Mouse (Mus musculus) spleen, embryonic (tissue): Measurements from ENCODE around the gene Gm10100.
"Not testable (repeated sequence)": the region's sequence is repeated elsewhere in the genome, so short reads cannot be mapped to it uniquely, and the experiment has no call there.

Experiments used
- CTCF ChIA-PET: fragments of 350-600 bp; sonication (Branson Sonifier 250); formaldehyde crosslinking; loops from one replicate; lab custom pipeline; 2022; lab: Charles Lee

Gm10100 gene

DNA sequence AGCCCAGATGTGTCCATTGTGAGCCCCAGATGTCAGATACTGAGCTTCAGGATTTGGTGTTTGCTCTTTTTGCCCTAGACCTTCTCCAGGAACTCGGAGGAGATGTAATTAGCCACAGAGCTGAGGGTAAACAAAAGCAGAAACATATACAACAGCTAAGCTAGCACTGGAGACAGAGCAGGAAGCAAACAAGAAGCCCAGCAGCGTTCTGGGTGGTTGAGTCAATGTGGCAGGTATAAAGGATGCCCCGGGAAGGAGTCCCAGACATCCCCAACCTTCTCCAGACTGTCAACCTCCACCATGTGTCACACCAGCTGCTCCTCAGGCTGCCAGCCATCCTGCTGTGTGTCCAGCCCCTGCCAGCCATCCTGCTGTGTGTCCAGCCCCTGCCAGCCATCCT lies at the start of gene Gm10100:
Gene Gm10100 (plus strand): TSS at position 301 of the 400 bp plus-strand sequence.
- CTCF ChIA-PET = no interaction called here

DNA sequence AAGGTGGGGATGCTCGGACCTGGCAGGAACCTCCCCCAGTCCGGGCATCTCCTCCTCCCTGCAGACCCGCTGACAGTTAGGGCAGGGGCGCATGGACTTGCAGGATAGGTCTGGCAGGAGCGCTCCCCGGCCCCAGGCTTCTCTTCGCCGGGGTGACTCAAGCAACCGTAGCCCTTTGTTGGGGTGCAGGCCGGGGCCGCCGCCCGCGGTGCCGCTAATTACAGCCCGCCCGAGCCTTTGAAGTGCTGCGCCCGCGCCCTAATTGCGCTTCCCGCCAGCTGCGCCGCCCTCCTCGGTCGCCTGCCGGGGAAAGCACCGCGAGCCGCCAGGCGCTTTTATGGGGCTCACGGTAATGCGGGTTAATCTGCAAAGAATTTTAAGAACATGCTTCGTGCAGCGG lies 48.7 kb upstream of the Gm10100 start:
- CTCF ChIA-PET = no interaction called here

DNA sequence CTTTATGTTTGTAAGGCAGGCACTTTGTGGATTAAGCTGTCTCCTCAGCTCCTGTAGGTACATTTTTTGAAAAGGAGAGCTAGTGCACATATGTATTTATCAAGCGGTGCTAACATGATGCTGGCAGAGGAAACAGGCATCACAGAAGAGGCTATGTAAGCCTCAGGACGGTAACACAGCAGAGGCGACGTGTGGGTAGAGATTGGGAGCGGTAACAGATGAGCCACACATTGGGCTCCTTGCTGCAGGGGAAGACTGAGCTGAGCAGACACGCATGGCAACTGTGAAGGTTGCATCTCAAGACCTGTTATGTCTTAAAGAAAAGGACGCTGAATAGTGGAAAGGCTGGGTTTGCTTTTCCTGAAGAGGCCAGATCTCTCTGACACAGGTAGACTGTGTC lies 43.3 kb upstream of the Gm10100 start:
- CTCF ChIA-PET = no interaction called here

- CTCF ChIA-PET = interaction anchor here (0.6 to 0.7 kb wide), 2 partner anchors 27 to 47 kb away, joined by 3 to 12 read pairs; no protein-coding TSS in a partner anchor
Measured at GRCm38 (mm10) chr10:77684181-77684580, 42.1 kb upstream of the Gm10100 start.

DNA sequence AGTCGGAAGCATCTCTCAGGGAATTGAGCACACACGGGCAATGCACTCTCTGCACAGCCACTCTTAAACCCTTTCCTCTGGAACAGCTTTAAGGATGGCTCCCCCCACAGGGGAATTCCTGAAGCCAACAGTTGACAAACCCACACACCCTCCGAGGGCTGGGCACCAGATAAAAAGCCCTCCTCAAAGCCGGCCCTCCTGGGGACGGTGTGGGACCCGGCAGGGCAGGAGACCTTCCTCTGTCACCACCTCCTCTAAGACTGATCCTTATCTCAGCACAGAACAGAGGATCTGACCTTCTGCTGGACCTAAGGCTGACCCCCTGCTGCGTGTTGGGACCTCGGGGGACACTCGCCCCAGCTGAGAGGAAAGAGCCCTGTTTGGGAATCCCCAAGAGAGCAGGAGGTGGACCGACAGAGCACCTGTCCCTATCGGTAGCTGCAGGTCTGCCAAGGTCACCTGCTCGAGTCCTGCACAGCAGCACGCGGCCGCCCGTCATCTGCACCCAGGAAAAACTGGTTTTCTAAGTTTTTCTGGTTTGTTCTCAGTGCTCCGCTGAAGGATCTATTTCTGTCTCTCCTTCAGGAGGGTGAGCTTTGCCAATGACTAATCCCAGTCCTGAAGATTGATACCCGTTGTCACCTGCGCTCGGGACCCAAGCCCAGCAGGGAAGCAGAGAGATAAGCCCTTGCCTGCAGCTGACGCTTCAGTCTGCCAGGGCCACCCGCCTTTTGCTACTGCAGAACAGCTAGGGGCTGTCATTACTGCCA lies 40.2 kb upstream of the Gm10100 start, which contains the start of gene Tspear:
Gene Tspear (plus strand): TSS at position 675 of the 770 bp plus-strand sequence.
- CTCF ChIA-PET = no interaction called here

DNA sequence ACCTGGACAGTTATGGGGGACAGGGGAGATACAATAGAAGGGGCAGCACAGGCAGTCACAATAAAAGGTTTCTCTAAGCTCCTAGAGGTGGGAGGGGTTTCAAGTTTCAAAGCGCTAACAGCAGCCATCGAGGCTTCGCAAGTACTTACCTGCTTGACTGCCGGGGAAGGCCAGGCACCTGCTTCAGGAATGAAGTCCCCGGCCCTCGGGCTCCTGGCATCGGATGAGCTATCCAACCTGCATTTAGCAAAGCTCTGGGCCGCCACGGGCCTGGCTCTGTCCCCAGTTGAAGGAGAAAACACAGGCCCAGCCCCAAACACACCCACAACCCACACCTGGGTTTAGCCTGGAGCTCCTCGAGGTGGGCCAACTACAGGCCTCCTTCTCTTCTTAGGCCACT lies 39.3 kb upstream of the Gm10100 start:
- CTCF ChIA-PET = no interaction called here

DNA sequence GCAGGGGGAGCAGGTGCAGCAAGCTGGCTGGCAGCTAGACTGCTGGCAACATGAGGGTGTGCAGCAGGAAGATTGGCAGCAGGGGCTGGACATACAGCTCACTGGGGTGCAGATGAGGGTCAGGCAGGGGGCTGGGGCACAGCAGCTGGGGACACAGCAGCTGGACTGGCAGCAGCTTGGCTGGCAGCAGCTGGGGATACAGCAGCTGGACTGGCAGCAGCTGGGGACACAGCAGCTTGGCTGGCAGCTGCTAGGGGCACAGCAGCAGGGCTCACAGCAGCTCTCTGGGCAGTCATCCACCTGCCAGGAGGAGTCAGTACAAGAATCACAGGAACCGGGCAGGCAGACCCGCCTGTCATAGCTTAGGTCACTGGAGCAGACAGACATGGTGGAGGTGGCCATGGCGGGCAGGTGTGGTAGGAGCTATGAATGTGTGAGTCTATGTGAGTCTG lies 35.9 kb upstream of the Gm10100 start, which contains the start of gene Gm19402:
Gene Gm19402 (minus strand): TSS at position 402 of the 452 bp plus-strand sequence.
- CTCF ChIA-PET = not testable (repeated sequence)

GRCm38 (mm10) chr10:77697133-77697532 lies 29.2 kb upstream of the Gm10100 start, which contains the start of gene Gm9508:
Gene Gm9508, minus strand, starts transcription at chr10:77697233.
- CTCF ChIA-PET = no interaction called here

GRCm38 (mm10) chr10:77706326-77706725 lies 20.0 kb upstream of the Gm10100 start, which contains the start of gene Gm10272:
Gene Gm10272, plus strand, starts transcription at chr10:77706626.
- CTCF ChIA-PET = no interaction called here

- CTCF ChIA-PET = no interaction called here
Measured at GRCm38 (mm10) chr10:77709831-77710230, 16.5 kb upstream of the Gm10100 start.

DNA sequence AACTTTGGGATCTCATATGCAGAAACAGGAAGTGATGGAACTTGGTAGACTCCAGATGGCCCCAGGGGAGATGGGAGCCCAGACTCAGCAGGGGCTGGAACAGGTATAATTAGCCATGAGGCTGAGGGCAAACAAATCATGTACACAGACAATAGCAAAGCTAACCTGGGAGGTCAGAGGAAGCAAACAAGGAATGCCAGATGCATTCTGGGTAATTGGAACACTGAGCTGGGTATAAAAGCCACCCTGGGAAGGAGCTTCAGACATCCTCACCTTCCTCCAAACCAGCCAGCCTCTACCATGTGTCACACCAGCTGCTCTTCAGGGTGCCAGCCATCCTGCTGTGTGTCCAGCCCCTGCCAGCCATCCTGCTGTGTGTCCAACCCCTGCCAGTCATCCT lies 15.1 kb upstream of the Gm10100 start, which contains the start of gene Gm10024:
Gene Gm10024 (plus strand): TSS at position 301 of the 400 bp plus-strand sequence.
- CTCF ChIA-PET = not testable (repeated sequence)

- CTCF ChIA-PET = no interaction called here
Measured at GRCm38 (mm10) chr10:77713734-77714133, 12.6 kb upstream of the Gm10100 start.

- CTCF ChIA-PET = interaction anchor here (0.7 kb wide), 1 partner anchor 647 kb away, joined by 10 read pairs; no protein-coding TSS in a partner anchor
Measured at GRCm38 (mm10) chr10:77715507-77715906, 10.8 kb upstream of the Gm10100 start, which contains the start of gene Gm10142. Gene Gm10142, plus strand, starts transcription at chr10:77715807.

DNA sequence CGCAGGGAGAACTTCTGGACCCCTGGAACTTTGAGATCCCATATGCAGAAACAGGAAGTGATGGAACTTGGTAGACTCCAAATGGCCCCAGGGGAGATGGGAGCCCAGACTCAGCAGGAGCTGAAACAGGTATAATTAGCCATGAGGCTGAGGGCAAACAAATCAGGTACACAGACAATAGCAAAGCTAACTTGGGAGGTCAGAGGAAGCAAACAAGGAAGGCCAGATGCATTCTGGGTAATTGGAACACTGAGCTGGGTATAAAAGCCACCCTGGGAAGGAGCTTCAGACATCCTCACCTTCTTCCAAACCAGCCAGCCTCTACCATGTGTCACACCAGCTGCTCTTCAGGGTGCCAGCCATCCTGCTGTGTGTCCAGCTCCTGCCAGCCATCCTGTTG lies 6.0 kb upstream of the Gm10100 start, which contains the start of gene Krtap12-1:
Gene Krtap12-1 (plus strand): TSS at position 301 of the 400 bp plus-strand sequence.
- CTCF ChIA-PET = not testable (repeated sequence)

DNA sequence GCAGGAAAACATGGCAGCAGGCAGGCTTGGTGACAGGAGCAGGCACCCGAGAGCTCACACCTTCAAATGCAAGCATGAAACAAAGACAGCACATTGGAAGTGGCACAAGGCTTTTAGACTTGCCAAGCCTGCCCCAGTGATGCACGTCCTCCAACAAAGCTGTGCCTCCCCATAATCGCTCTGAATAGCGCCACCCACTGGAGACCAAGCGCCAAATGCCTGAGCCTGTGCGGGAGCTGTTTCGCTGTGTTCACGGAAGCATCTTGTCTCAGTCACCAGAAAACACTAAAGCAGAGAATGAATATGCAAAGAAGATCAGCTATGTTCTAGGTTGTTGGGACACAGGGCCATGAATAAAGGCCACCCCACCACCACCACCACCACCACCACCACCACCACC lies 1.4 kb upstream of the Gm10100 start:
- CTCF ChIA-PET = no interaction called here

DNA sequence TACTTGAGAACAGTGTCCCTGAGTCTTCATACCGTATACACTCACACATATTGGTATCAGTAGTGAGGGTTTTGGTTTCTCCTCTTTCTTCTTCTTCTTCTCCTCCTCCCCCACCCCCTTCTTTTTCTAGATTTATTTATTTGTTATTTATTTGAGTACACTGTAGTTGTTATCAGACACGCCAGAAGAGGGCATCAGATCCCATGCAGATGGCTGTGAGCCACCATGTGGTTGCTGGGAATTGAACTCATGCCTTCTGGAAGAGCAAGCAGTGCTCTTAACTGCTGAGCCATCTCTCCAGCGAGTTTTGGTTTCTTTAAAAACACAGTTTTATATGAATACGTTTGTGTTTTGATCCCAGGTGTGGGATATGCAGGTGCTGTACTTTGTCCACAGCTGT lies 2.0 kb downstream of the Gm10100 start:
- CTCF ChIA-PET = no interaction called here

DNA sequence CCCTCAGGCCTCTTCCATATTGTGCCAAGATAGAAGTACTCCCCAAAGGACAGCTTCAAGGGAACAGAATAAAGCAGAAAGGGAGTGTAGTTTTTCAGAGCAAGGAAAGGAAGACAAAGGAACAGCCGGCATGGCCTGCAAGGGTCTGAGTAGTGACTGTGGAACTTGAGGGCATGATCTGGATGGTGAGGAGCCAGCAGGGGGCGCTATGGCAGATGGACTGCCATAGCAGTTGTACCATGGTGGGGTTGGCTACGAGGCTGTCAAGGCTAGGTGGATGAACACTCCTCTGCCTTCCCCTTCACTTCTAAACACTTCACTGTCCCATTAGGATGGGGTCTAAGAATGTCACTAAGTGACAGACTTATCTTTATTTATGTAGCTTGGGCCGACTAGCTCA lies 3.0 kb downstream of the Gm10100 start:
- CTCF ChIA-PET = no interaction called here

GRCm38 (mm10) chr10:77735928-77736327 lies 9.6 kb downstream of the Gm10100 start:
- CTCF ChIA-PET = no interaction called here

DNA sequence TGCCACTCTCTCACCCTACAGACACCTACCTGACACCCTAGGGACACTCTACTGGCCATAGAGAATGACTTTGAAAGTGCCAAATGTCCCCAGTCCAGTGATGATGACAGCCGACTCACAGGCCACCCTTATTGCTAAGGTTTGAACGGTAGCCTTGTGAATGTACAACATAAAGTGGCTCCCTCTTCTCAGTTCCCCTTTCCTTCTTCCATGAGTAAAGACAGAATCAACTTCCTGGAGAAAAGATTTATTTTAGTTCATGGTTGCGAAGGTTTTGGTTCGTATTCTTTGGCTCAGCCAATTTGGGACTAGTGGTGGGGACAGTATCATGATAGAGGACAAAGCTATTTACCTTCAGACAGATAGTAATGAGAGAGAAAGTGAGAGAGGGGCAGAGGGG lies 12.6 kb downstream of the Gm10100 start:
- CTCF ChIA-PET = no interaction called here

GRCm38 (mm10) chr10:77741924-77742688 lies 15.8 kb downstream of the Gm10100 start, which contains the start of gene Gm18596:
Gene Gm18596, minus strand, starts transcription at chr10:77742638.
- CTCF ChIA-PET = not testable (repeated sequence)

- CTCF ChIA-PET = not testable (repeated sequence)
Measured at GRCm38 (mm10) chr10:77750686-77751085, 24.4 kb downstream of the Gm10100 start.

DNA sequence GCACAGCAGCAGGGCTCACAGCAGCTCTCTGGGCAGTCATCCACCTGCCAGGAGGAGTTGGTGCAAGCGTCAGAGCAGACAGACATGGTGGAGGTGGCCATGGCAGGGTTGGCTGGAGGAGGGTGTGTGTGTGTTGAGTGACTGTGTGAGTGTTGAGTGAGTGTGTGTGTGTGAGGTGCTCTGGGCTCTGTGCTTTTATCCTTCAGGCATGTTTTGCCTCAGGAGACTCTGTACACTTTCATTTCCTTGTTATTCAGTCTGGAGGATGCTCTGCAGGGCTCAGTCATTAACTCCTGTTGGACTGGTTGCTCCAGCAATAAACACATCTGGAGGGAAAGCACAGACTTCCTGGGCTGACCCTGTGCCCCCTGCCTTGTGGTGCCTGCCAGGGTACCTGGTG lies 25.0 kb downstream of the Gm10100 start, which contains the start of gene Gm9736:
Gene Gm9736 (minus strand): TSS at position 101 of the 400 bp plus-strand sequence.
- CTCF ChIA-PET = not testable (repeated sequence)
